Mouse (Mus musculus) small intestine, adult 2 months (tissue): ENCODE measurements at regions not wholly inside any gene's neighbourhood (a gene's known extent, or its start where the extent isn't known, plus 50 kb on each side); places are given as distances from the start of the nearest gene placed in this dataset.

Source experiments
- H3K27ac ChIP-seq: fragments of 200-500 bp; 2 replicates; pipeline ENCODE4 v1.5.1; 2012; ENCODE audit warnings: low read depth, low read length, control low read depth, inconsistent platforms; ENCODE audit not compliant: insufficient read depth
- H3K27me3 ChIP-seq: fragments of 200-500 bp; 2 replicates; pipeline ENCODE4 v1.6.1; 2012; ENCODE audit warnings: mild to moderate bottlenecking, moderate library complexity, low read length, inconsistent platforms; ENCODE audit not compliant: control insufficient read depth, insufficient read depth
- H3K36me3 ChIP-seq: fragments of 200-500 bp; 2 replicates; pipeline ENCODE4 v1.6.1; 2012; ENCODE audit warnings: mild to moderate bottlenecking, low read length, control low read depth, inconsistent platforms; ENCODE audit not compliant: control insufficient read depth, insufficient read depth
- H3K4me1 ChIP-seq: fragments of 200-500 bp; 2 replicates; pipeline ENCODE4 v1.6.1; 2012; ENCODE audit warnings: low read length, inconsistent platforms, mixed read lengths; ENCODE audit not compliant: control insufficient read depth, insufficient read depth, insufficient read length
- H3K4me3 ChIP-seq: fragments of 200-500 bp; 2 replicates; pipeline ENCODE4 v1.5.1; 2012; ENCODE audit warnings: low read depth, mild to moderate bottlenecking, control low read depth, inconsistent platforms, low read length, moderate library complexity
- CTCF ChIP-seq: fragments of 200-500 bp; IDR thresholded peaks from 2 replicates; pipeline ENCODE4 v1.5.1; 2012; ENCODE audit warnings: low read depth, mild to moderate bottlenecking, control low read depth, inconsistent platforms, low read length, moderate library complexity, mixed read lengths; ENCODE audit not compliant: insufficient replicate concordance, insufficient read length; ENCODE audit errors: extremely low read depth
- POLR2A ChIP-seq: fragments of 200-500 bp; IDR thresholded peaks from 2 replicates; pipeline ENCODE4 v1.6.1; 2012; ENCODE audit warnings: low read depth, mild to moderate bottlenecking, control low read depth, inconsistent platforms, low read length, moderate library complexity
- WGBS: fragments of 180-500 bp; shearing (Covaris S2); methylation state at CpG from one replicate; pipeline ENCODE4 v1.1.7; 2018; 5-methylcytosine and 5-hydroxymethylcytosine counted together

GRCm38 (mm10) chr8:12066454-12066853 is 212.2 kb upstream of the A230072I06Rik start:
- H3K4me1 ChIP-seq, result no peaks in the 10 kb centered on the region
- 70% methylated on average over 10 of the region's 10 CpGs for WGBS
- TF ChIP-seq POLR2A, result no peak
- no peak for TF ChIP-seq CTCF
- H3K27me3 ChIP-seq, result no peaks in the 10 kb centered on the region
- H3K36me3 ChIP-seq, result no peaks in the 10 kb centered on the region
- H3K4me3 ChIP-seq, result no peak overlapping the region
- no peak overlapping the region for H3K27ac ChIP-seq

GRCm38 (mm10) chr8:12073311-12073999 is 205.2 kb upstream of the A230072I06Rik start:
- no peak for TF ChIP-seq CTCF
- TF ChIP-seq POLR2A, result no peak
- Histone ChIP-seq H3K4me3 (no peak overlapping the region), H3K27ac (no peak overlapping the region), H3K36me3 (no peaks in the 10 kb centered on the region), H3K4me1 (peaks cover 6% of the 10 kb centered on the region; the same call in 1 of the 2 replicates), H3K27me3 (no peaks in the 10 kb centered on the region)
- WGBS, result 61% methylated on average over 6 of the region's 6 CpGs

- Histone ChIP-seq H3K4me3 (no peak overlapping the region), H3K27me3 (no peaks in the 10 kb centered on the region), H3K36me3 (no peaks in the 10 kb centered on the region), H3K4me1 (peaks cover 6% of the 10 kb centered on the region; the same call in 1 of the 2 replicates), H3K27ac (no peak overlapping the region)
- WGBS, result 73% methylated on average over 3 of the region's 3 CpGs
- TF ChIP-seq POLR2A, result no peak
- TF ChIP-seq CTCF, result no peak
Measured at GRCm38 (mm10) chr8:12075943-12076342, 202.7 kb upstream of the A230072I06Rik start.

GRCm38 (mm10) chr8:12076811-12077375 is 201.7 kb upstream of the A230072I06Rik start:
- Histone ChIP-seq H3K27ac (no peak overlapping the region), H3K4me3 (no peak overlapping the region), H3K36me3 (no peaks in the 10 kb centered on the region), H3K4me1 (peaks cover 6% of the 10 kb centered on the region; the same call in 1 of the 2 replicates), H3K27me3 (no peaks in the 10 kb centered on the region)
- no peak for TF ChIP-seq CTCF
- no peak for TF ChIP-seq POLR2A
- WGBS, result 73% methylated on average over 10 of the region's 10 CpGs

GRCm38 (mm10) chr8:12077896-12078295 is 200.7 kb upstream of the A230072I06Rik start:
- no peaks in the 10 kb centered on the region for H3K27me3 ChIP-seq
- H3K27ac ChIP-seq, result no peak overlapping the region
- H3K4me3 ChIP-seq, result no peak overlapping the region
- WGBS, result 75% methylated on average over 2 of the region's 2 CpGs
- TF ChIP-seq CTCF (no peak), POLR2A (no peak)
- H3K4me1 ChIP-seq, result peaks cover 4% of the 10 kb centered on the region; the same call in 1 of the 2 replicates
- H3K36me3 ChIP-seq, result no peaks in the 10 kb centered on the region

- no peak overlapping the region for H3K4me3 ChIP-seq
- WGBS, result 65% methylated on average over 14 of the region's 14 CpGs
- TF ChIP-seq POLR2A (no peak), CTCF (no peak)
- no peak overlapping the region for H3K27ac ChIP-seq
- H3K4me1 ChIP-seq, result no peaks in the 10 kb centered on the region
- no peaks in the 10 kb centered on the region for H3K27me3 ChIP-seq
- no peaks in the 10 kb centered on the region for H3K36me3 ChIP-seq
Measured at GRCm38 (mm10) chr8:12078679-12079566, 199.7 kb upstream of the A230072I06Rik start.

GRCm38 (mm10) chr8:12081536-12081935 is 197.1 kb upstream of the A230072I06Rik start:
- Histone ChIP-seq H3K4me3 (no peak overlapping the region), H3K4me1 (no peaks in the 10 kb centered on the region), H3K27ac (no peak overlapping the region), H3K36me3 (no peaks in the 10 kb centered on the region), H3K27me3 (no peaks in the 10 kb centered on the region)
- TF ChIP-seq CTCF (no peak), POLR2A (no peak)
- 69% methylated on average over 5 of the region's 5 CpGs for WGBS
